Mouse (Mus musculus) E14TG2a.4 (cell line): Measurements from ENCODE around the gene Kirrel3.

ENCODE experiments used
- CTCF ChIP-seq: conservative IDR thresholded peaks from 2 replicates; pipeline ENCODE4 v1.5.1; 2014; ENCODE audit warnings: low read length
- NANOG ChIP-seq: IDR thresholded peaks from 2 replicates; pipeline ENCODE4 v1.6.1; 2014; ENCODE audit warnings: borderline replicate concordance, low read length, mixed read lengths
- POU5F1 ChIP-seq: IDR thresholded peaks from 2 replicates; pipeline ENCODE4 v1.6.1; 2014; ENCODE audit warnings: low read length, borderline replicate concordance

DNA sequence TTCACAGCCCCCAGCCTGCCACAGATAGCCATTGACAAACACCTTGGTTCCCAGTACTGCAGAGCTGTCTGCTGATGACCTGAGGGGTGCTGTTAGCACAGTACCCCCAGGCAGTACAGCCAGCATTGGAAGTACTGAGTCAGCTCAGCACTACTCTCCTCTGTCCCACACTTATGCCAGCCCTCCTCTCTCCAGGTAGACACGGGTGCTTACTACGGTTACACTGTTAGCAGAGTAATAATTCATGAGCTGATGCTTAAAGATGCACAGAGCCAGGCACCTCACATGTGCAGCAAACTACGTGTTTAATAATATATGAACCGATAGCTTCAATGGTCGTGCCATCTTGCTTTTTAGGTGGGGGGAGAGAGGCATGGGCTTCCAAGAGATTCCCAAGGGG, 452.4 kb downstream of the Kirrel3 start:
- TF ChIP-seq CTCF (no peak), POU5F1 (no peak), NANOG (no peak)
